ENCODE assay signal across 8 mouse cellular contexts in the genomic region with DNA sequence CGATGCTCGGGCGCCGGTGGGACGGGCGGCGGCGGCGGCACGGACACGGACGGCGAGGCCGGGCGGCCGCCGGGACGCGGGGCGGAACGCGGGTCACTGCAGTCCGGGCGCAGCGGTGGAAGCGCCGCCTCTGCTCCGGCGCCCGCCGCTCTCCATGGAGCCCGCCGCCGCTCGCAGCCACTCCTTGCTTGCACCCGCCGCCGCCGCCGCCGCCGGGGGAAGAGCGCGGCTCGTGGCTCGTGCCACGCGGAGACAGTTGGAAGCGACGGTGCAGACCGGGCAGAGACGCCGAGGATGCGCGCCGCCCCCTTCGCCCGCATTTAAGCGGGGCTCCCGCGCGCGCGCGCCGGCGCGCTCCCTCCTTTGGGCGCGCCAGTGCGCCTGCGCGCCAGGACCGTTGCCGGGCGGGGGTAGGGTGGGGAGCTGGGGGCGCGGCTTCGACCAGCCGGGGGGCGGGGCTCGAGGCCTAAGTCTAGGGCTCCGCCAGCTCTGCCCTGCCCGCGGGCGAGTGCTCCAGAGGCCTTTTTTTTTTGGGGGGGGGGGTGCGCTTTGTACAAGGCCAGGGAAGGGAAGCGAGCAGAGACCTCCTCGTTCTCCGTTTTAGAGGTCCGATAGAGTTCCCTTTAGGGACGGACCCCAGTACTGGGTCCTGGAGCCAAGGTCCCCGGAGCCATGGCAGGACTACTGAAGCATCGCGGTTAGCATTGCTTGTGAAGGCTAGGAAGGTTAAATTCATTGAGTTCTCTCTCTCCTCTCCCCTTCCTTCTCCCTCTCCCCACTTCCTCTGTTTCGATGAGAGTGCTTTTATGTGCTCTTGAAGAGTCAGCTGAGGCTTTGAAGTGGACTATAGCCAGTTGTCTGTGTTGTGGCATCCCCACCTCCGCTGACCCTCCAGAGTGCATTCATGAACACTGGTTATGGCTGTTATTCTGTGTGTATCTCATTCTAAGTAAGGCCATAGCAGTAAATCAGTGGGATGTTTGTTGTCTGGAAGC. TPM values are rescaled to one million over a fixed set of nuclear protein-coding genes. Genes with fewer than 3 reads are reported as not detected.
A peak's percentile ranks its signal among the peaks of the same experiment; 100 is the strongest.
DNase-seq lines count a peak whose midpoint lies in the region; ATAC-seq and TF ChIP-seq lines count a peak whose summit lies in the region.

A gene (minus strand): TSS at position 296 of the 995 bp plus-strand sequence.

- H3K27me3 ChIP-seq in Patski, result no peaks in the 10 kb centered on the region
- no peaks in the 10 kb centered on the region for H3K27me3 ChIP-seq in hindbrain, embryonic 13.5 days

- H3K4me1 ChIP-seq in hindbrain, embryonic 13.5 days (replicated peaks), result peaks cover 44% of the 10 kb centered on the region

- in situ Hi-C loops in Patski (cut with MboI; ENCODE audit: low pct_unique_long_range_greater_than_20kb), result loop anchor here (10.0 kb wide), 1 partner anchor 161 kb away; no protein-coding TSS in a partner anchor

- peak; percentile 78 for ATAC-seq in Patski
- peak; percentile 96 for ATAC-seq in hindbrain, embryonic 13.5 days (ENCODE audit: low FRiP score)

- DNase-seq in Patski (ENCODE audit: low read depth, low spot score), result no peak
- peak; percentile 96 to 97 for DNase-seq in cerebellum, postnatal 10 days
- peak; percentile 65 to 72 for DNase-seq in frontal cortex, postnatal 14 days (ENCODE audit: low spot score in 2 of 2)
- peak; percentile 62 for DNase-seq in left cerebral cortex, adult 11 months (ENCODE audit: low spot score)
- DNase-seq in lung, postnatal 4 days, result peak; percentile 89 to 93
- peak; percentile 85 for DNase-seq in right cerebral cortex, adult 18-20 months
- peak; percentile 46 for DNase-seq in urinary bladder, postnatal 10 days (ENCODE audit: low spot score)

- peak within 1 kb of the TSS; percentile 88 for H3K4me2 ChIP-seq in hindbrain, embryonic 13.5 days

- CTCF ChIA-PET in Patski (lab: Charles Lee), result interaction anchor here (1.4 kb wide), 1 partner anchor 45 kb away, joined by 4 read pairs; no protein-coding TSS in a partner anchor

- no peak for TF ChIP-seq CTCF in Patski (IDR thresholded peaks at IDR 0.05)

- 3% methylated on average over 61 of the region's 97 CpGs for WGBS in hindbrain, embryonic 13.5 days

- POLR2A ChIA-PET in Patski (lab: Charles Lee), result interaction anchor here (1.0 to 1.6 kb wide), 2 partner anchors 65 to 298 kb away, joined by 3 to 4 read pairs; no protein-coding TSS in a partner anchor

- H3K4me3 ChIP-seq in hindbrain, embryonic 13.5 days, result peak within 1 kb of the TSS; percentile 90

- no peaks in the 10 kb centered on the region for H3K36me3 ChIP-seq in hindbrain, embryonic 13.5 days

- peak within 1 kb of the TSS; percentile 94 for H3K9ac ChIP-seq in hindbrain, embryonic 13.5 days

- H3K27ac ChIP-seq in hindbrain, embryonic 13.5 days, result peak within 1 kb of the TSS; percentile 95

- H3K9me3 ChIP-seq in hindbrain, embryonic 13.5 days, result no peaks in the 10 kb centered on the region

RNA-seq across cellular contexts. Expression of the gene that starts here (rescaled TPM):
- polyA plus RNA-seq in Patski (2021), result 68.6 TPM
- 74.6 and 76.5 TPM in 2 replicates for polyA plus RNA-seq in hindbrain, embryonic 13.5 days (2015; fragmentation: Nextera tagmentation; extraction: Ambion mirVana)
